Mouse (Mus musculus) v-Abl transformed pro-B cells (cell line): ENCODE data around the gene Arih2.
"Not testable (repeated sequence)": the region's sequence is repeated elsewhere in the genome, so short reads cannot be mapped to it uniquely, and the experiment has no call there.

Source experiments
- in situ Hi-C, 2 experiments: fragments of 400-800 bp; cut with MboI; formaldehyde crosslinking; loops; one replicate each; pipeline ENCODE4 v1.15.1; 2025; ENCODE audit not compliant: unreplicated experiment in 2 of 2

Gene Arih2

DNA sequence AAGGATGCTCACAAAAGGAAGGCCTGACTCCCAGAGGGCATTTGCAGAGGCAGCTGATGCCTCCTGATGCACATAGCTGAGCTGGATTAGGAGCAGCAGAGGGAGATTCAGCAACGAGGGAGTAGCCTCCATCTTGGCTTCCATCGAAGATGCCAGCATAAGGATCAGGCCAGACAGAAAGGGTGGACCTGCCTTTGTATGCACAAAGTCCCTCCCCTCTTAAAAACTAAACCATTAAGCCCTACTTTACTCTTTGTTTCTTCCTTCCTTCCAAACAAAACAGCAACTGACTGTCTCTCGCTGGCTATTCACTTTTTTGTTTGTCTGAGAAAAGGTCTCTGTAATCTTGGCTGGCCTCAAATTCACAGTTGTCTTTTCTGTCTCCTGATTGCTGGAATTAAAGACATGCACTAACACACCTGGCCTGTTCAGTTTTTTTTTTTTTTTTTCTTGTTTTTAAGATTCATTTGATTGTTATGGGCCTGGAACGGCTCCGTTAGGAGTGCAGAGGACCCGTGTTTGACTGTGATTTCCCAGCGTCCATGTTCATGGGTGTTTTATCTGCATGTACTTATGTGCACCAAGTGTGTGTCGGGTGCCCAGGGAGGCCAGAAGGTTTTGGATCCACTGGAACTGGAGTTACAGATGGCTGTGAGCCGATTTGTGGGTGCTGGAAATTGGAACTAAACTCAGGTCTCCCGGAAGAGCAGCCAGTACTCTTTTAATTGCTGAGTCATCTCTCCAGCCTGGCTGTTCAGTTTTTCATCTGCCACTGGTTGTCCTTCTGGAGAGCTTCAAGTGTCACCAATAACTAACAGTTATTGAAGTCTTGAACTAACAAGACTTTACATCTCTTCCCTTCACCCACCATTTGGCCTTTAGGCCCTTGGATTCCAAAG is 5.6 kb upstream of the Arih2 start:
- in situ Hi-C loops: no loop called here

DNA sequence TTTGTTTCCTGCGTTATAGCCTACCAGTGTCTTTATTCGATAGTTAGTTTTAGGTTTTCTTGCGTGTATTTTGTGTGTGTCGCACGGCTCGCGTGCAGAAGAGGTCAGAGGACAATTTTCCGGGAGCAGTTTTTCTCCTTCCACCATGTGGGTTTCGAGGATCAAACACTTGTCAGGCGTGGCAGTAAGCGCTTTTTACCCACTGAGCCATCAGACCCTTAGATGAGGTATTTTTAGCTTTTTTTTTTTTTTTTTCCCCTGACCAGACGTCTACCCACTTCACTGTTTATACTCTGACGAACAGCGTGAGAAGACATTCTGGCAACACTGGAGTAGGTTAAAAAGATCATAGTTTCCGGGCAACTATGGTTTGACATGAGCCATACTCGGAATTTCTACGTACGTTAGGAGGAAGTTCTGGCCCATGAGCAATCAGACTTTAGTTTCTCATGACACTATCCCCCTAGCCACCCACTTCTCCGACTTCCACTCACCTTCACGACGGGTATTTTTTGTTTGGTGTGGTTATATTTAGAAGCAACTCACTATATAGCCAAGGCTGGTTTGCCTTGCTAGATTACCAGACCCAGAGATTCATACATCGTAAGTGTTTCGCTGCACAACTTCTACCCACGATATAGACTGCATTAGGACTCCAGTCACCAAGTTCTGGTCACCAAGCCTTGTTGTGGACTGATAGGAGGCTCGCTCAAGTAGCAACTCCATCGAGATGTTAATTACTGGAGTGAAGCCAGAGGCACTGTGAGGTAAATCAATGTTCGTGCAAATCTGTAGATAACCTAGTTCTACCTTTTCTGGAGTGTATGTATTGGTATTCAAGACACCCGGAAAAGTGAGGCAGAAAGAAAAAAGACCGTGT is 615 bp upstream of the Arih2 start:
- in situ Hi-C loops: no loop called here

DNA sequence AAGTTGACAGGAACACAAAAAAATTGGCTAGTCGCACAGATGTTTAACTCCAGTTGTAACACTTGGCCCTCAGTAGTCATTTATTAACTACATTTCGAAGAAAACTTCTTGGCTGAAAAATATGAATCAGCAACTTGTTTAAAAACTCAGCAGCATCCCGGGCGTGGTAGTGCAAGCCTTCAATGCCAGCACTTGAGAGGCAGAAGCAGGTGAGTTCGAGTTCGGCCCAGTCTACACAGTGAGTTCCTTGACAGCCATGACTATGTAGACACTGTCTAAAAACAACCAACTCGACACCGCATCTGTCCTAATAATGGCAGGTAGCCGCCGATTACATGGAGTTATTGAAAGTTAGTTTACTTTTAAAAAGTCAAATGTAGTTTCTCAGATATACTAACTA is 1.0 kb downstream of the Arih2 start:
- in situ Hi-C loops: no loop called here

DNA sequence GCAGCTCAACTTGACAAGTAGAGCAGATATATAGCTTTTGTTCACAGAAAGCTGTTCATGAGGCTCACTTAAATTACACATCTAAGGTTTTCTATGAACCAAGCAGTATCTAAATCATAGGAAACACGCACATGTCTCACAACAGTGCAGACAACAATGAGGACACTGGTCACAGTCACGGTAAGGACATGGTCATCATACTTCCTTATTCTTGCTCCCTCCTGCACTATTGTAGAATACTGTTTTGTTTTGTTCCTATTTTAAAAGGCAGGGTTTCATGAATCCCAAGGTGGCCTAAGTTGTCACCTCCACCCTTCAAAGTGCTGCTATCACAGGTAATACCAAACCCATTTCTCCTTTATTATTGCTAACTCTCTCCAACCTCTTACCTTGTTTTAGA is 9.4 kb downstream of the Arih2 start:
- in situ Hi-C loops: no loop called here

DNA sequence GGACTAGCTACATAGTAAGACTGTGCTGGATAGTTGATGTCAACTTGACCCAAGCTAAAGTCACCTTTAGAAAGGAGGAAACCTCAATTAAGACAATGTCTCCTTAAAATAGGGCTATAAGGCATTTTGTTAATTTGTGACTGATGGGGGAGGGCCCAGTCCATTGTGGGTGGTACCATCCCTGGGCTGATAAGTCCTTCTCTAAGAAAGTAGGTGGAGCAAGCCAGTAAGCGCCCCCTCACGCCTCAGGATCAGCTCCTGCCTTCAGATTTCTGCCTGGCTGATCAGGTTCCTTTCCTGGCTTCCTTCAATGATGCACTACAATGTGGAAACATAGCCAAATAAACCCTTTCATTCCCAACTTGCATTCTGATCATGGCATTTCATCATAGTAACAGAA is 13.8 kb downstream of the Arih2 start:
- in situ Hi-C loops: no loop called here

DNA sequence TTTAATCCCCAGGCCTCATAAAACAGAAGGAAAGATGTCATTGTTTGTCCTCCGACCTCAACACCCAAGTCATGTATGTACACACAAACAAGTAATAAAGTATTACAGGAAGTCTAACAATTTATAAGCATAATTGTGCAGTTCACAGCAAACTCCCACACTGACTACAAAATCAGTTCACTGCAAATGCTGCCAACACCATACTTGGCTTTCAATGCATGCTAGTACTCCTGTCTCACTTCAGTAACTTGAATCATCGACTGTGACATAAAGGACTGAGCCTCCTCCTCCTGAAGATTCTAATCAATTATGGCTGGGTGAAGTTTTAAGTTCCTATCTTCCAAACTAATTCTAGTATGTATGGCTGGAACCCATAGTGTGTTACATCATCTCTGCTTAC is 15.3 kb downstream of the Arih2 start:
- in situ Hi-C loops: no loop called here

DNA sequence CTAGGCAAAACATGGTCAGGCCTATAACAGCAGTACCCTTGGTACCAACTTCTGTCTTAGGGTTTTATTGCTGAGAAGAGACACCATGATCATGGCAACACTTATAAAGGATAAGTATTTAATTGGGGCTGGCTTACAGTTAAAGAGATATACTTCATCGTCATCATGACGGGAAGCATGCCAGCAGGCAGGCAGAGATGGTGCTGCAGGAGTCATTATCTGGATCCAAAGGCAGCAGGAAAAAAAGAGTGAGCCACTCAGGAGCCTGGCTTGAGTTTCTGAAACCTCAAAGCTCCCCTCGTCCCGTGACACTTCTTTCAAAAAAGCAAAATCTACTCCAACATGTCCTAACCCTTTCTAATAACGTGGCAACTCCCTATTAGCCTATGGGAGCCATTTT is 16.8 kb downstream of the Arih2 start:
- in situ Hi-C loops: no loop called here

DNA sequence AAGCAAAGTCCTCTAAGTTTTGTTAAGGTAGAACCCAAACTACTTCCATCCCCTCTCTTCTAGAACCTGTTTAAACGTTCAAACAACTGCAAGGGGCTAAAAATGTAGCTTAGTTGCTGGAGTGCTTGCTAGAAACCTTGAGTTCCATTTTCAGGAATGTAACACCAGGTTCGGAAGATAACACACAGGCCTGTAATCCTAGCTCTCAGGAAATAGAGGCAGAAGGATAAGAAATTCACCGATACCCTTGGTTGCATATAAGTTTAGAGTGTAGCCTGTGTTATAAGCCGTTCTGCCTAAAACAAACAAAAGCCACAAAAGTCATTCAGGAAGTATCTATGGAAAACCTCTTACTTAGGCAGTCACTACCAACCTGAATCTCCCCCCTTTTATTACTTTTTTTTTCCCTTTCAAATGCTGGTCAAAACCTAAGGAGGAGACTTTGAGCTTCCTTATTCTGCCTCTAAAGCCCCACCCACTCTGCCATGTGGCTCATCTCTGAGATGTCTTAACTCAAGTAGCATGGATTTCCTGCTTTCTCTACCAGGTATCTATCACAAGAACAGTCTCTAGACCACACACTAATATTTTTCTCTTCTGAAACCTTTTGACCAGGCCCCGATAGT is 17.4 kb downstream of the Arih2 start:
- in situ Hi-C loops: no loop called here

DNA sequence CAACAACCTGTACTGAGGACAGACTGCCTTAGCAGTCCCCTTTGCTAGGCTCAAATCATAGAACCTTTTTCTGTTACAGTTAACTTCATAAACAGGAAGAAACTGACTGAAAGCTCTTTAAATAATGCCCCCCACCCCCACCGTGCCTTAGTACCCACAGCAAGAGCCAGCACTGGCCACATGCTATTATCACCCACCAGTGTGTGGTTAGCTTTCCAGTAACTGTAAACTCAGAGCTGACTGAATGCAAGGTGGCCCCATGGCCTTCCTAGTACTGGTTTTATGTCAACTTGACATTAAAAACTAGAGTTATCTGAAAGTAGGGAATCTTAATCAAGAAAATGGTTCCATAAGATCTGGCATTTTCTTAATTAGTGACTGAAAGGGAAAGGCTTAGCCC is 18.5 kb downstream of the Arih2 start:
- in situ Hi-C loops: no loop called here

DNA sequence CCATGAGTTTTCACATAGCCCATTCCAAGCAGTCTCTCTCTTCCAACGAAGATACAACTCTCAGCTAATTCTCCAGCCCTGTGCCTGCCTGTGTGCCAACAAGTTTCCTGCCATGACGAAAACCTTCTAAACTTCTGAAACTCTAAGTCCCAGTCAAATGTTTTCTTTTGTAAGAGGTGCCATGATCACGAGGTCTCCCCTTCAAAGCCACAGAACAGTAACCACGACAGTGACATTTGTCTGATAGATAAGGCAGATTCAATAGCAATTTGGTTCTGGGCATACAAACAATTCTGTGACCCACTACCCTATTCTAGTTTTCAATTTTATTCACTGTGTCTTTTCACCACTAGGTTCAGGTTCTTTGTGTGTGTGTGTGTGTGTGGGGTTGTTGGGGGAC is 21.0 kb downstream of the Arih2 start:
- in situ Hi-C loops: no loop called here

DNA sequence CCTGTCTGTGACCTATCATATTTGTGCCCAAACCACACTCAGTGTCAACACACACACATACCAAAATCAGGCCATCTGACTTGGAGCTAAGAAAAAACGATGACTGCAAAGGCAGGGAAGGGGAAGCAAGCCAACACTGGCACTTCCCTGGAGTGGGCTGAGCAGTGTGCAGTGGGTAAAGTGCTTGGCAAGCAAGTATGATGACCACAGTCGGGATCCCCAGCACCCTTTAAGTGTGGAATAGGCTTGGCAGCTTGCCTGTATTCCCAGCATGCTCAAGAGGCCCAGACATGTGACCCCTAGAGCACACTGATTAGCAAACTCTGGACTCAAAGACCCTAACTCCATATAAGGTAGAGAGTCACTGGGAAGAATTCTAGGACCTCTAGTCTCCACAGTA is 22.7 kb downstream of the Arih2 start:
- in situ Hi-C loops: no loop called here

DNA sequence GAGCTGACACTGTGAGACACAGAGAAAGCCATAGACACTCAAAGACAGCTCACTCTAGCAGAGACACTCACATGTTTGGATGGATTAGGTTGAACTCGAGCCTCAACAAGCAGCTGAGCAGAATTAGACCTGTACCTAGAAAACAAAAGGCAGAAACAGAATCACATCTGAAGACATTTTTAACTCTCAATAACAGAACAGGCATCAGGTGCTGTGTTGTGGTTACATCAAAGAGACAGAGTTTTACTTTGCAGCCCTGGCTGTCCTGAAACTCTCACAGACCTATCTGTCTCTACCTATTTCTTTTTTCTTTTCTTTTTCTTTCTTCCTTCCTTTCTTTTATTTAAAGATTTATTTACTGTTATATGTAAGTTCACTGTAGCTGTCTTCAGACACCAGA is 31.9 kb downstream of the Arih2 start:
- in situ Hi-C loops: no loop called here

DNA sequence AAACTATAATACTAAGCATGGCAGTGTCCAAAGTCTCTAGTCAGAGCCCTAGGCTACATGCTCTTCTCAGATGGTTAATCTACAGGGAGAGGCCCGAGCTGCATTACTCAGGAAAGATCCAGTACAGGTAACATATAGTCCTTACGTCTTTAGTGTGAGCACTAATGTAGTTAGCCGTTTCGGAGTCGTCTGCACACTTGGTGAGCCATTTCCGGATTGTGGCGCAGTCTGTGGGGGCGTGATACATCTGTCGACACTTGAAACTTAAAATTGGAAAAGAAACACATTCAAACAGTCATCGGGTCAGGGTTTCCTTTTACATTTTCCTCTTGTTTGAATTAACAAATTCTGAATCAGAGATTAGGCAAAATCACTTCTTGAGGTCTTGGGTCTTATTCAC is 37.7 kb downstream of the Arih2 start:
- in situ Hi-C loops: no loop called here

DNA sequence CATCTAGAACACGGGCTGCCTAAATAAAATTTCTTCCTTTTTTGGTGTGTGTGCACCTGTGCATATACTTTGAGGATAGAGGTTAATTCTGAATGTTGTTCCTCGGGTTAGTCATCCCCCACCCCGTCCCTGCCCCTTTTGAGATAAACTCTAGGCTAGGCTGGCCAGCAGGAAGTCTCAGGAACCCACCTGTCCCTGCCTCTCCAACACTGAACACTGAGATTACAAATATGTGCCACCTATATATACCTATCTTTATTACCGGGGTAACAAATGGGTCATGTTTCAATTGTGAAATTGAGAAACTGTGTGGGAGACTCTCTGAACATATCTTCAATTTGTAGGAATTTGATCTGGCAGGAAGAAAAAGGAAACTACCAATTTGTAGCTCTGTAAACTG is 40.3 kb downstream of the Arih2 start:
- in situ Hi-C loops: no loop called here

DNA sequence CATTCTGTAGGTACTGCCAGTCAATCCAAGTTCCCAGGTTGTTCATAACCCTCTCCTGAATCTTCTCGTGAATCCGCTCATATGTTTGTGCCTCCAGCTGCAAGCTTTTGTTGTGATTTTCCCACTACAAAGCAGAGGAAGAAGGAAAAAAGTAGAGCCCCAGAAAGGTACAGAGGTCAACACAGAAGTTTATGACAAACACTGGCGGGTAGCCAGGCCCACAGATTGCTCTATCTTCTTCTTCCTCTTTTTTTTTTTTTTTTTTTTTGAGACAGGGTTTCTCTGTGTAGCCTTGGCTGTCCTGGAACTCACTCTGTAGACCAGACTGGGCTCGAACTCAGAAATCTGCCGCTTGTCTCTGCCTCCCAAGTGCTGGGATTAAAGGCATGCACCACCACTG is 41.3 kb downstream of the Arih2 start:
- in situ Hi-C loops: not testable (repeated sequence)

DNA sequence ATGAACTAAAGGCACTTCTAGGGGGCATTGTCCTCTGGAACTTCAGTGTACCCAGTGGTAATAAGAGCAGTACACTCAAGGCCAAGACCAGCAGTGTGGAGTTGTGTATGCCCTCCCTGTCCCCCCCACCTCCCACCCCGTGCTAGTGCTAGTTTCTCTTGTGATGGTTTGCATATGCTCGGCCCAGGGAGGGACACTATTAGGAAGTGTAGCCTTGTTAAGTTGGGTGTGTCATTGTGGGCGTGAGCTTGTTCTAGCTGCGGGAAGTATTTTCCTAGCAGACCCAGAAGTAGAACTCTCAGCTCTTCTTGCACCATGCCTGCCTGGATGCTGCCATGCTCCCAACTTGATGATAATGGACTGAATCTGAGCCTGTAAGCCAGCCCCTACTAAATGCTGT is 47.2 kb downstream of the Arih2 start:
- in situ Hi-C loops: no loop called here

DNA sequence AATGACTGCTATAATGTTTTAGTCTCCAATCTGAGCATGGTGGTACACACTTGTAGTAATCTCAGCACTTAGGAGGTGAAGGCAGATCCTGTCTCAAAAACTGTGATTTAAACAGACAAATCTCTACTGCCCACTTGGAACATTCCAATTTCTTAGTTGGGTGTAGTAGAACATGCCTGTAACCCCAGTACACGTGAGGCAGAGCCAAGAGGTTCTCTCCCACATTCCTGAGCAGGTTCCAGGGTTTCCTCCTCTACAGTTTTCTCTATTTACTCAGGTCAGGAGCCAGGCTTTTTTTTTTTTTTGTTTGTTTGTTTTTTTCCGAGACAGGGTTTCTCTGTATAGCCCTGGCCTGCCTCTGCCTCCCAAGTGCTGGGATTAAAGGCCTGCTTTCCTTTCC is 49.2 kb downstream of the Arih2 start:
- in situ Hi-C loops: no loop called here

DNA sequence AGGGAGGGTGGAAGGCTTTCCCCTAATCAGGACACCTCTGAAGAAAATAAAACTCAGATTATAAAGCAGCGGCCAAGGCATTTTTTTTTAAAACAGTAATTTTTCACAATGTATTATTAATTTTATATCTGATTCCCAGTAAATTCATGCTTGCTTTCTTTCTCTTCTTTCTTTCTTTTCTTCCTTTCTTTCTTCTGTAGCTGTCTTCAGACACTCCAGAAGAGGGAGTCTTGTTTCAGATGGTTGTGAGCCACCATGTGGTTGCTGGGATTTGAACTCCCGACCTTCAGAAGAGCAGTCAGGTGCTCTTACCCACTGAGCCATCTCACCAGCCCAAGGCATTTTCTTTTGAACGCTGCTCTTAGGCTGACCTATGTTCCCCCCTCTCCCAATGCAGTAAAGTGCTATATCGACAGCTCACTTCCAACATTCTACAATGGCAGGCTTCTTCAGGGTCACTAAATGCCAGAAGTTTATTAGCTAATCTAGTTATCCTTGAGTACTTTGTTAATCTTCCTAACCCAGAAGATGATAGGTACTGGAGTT is 50.1 kb downstream of the Arih2 start:
- in situ Hi-C loops: no loop called here

DNA sequence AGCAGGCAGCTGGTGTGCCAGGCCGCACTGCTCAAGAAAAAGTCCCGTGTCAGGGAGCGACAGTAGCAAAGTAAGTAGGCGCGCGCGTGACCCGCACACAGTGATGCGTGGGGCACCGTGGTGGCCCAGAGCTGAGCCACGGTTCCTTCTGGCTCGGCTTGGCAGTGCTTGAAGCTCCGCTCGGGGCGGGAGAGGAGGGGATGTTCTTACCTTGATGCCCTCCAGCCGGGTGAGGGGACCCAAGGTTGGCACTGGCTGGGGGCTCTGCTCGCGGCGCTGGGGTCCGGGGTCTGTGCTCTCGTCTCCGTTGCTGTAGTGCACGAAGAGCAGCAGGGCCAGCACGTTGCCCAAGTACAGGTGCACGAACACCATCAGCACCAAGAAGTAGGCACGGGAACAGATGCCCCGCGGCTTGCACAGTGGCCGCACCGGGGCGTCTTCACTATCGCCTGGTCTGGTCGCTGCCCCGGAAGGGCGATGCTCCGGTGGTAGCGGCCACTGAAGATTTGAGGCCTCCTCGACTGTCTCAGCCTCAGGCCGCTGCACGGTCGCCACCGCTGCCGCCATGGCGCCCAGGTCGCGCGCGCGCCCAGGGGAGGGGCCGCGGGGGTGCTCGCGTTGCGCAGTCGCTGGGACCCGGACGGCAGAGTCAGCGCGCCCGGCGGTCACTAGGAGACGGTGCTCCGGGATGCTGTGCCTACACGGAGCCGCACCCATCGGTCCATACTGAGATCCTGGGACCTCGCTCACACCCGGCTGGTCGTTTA is 52.0 kb downstream of the Arih2 start, which contains the start of gene P4htm:
Gene P4htm (minus strand): TSS at position 670 of the 767 bp plus-strand sequence.
- in situ Hi-C loops: no loop called here

DNA sequence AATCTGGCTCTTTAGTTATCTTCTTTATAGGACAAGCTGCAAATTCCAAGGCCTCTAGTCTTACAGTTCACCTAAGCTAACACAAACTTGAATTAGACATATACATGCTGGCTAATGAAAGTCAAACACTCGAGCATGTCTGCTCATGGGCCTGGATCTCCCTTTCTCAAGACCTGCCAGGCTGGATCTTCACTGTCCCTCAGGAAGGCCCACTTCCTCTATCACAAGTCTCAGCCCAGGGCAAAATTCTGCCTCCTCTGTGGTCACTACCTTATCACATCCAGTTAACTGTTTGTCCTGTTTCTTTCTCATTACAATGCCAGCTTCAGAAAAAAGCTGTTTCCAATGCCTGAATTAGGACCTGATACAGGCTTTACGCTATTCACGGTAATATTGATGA is 54.8 kb downstream of the Arih2 start:
- in situ Hi-C loops: no loop called here
